Mouse (Mus musculus): ENCODE measurements at regions not wholly inside any gene's neighbourhood (a gene's known extent, or its start where the extent isn't known, plus 50 kb on each side); places are given as distances from the start of the nearest gene placed in this dataset.

DNA sequence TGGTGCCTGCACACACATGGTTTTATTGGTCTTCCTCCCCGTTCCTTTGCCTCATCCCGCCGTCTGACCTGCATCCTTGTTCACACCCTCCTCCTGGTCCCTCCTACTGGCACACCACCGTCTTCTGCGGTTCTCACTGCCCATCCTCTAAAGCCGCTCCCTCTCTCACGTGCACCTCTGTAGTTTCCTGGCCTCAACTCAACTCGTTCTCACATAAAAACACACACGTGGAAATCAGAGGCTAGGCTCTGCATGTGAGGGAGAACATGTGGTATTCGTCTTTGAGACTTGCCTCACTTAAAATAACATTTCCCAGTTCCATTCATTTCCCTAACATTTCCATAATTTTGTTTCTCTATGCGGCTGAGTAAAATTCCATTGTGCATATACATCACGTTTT, 69.5 kb downstream of the Aldh8a1 start:
- DNase-seq (ENCODE audit: low spot score in 2 of 2): no peak

DNA sequence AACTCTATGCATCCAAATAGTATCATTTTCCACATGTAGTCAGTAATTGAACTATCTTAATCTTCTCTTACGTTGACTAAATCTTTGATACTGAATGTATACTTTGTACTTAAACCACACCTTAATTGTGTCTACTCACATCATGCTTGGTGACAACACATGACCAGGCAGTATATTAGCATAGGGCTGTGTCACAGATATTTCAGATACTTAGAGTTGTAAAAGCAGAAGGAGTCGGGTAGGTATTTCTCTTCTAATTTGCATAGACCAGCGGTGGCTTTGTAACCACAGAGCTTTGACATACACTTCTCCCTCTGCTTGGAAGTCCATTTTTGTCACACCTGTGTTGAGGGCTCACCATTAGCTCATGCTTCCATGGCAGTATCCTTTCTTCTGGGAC, 71.0 kb downstream of the Aldh8a1 start:
- DNase-seq (ENCODE audit: low spot score in 2 of 2): no peak

DNA sequence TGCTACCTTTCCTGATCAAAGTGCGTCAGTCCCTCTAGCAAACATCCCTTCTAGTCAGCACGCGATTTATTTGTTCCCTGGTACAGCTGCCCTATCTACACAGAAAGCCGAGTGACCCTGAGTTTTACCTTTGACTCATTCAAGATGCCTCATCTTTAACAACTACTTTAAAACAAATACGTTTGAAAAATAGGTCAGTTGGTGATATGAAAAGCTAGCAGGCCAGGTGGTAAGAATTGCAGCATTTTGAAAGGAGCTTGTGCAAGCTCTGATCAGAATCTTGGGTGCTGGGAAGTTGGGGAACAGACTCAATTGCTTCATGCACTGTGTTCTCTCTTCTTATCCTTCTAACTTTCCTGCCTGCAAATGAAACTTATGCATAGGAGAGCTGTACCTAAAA, 71.9 kb downstream of the Aldh8a1 start:
- DNase-seq (ENCODE audit: low spot score in 2 of 2): no peak

DNA sequence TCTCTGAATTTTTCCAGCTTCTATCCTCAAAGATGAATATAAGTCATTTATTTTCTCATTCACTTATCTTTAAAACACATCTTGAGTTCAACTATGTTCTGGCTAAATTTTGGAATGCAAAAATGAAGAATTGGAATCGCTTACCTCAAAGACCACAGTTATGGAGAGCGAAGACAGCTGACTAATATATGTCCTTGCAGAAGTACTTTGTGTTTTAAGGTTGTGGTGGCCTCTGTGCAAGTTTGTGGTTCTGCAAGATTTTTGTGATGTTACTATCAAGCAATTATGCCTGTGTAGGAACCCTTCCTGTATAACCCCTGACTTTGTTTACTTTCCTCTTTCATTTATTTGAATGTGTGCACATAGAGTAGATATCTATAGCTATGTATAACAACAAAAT, 75.5 kb downstream of the Aldh8a1 start:
- no peak for DNase-seq (ENCODE audit: low spot score in 2 of 2)

DNA sequence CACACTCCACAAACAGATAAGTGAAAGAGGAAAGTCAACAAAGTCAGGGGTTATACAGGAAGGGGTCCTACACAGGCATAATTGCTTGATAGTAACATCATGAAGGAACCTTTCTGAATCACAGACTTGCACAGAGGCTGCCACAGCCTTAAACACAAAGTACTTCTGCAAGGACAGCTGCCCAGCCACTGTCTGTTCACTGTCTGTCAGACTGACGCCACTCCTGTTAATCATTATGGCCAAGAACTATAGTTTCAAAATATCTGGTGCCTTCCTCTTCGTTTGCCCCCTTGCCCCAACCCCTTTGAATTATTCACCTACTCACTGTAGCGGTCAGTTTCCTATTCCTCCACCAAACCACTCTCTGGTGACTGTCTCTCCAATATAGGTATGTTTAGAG, 76.4 kb downstream of the Aldh8a1 start:
- no peak for DNase-seq (ENCODE audit: low spot score in 2 of 2)

DNA sequence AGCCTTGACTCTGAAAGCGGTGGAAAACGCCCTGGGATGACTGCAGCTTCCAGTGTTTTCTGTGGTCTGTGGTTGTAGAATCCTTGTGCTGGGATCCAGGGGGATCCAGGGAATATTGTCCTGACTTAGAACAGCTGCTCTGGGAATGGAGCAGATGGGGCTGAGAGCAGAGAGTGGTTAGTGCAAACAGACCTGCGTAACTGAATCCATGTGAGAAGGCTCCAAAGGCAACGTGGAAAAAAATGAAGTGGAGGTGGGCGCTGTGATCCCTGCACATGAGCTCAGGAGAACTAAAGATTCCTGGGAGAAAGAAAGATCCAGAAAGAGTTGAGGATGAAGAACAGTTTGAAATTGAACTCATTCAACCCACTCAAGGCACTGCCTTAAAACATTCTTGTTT, 77.1 kb downstream of the Aldh8a1 start:
- DNase-seq (ENCODE audit: low spot score in 2 of 2): no peak

DNA sequence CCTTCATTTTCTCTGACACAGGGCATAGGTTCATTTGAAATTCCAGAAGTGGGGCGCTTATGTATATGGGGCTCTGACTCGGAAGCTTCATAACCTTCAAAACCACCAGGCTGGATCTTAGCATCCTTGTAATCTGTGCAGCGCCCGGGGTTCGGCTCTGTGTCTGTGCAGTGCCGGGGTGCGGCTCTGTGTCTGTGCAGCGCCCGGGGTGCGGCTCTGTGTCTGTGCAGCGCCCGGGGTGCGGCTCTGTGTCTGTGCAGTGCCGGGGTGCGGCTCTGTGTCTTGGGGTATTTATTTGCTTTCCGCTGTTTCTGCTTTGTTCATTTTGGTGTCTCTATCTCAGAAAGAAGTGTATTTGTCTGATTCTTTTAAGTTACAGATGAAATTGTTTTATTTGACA, 77.7 kb downstream of the Aldh8a1 start:
- DNase-seq (ENCODE audit: low spot score in 2 of 2): no peak

DNA sequence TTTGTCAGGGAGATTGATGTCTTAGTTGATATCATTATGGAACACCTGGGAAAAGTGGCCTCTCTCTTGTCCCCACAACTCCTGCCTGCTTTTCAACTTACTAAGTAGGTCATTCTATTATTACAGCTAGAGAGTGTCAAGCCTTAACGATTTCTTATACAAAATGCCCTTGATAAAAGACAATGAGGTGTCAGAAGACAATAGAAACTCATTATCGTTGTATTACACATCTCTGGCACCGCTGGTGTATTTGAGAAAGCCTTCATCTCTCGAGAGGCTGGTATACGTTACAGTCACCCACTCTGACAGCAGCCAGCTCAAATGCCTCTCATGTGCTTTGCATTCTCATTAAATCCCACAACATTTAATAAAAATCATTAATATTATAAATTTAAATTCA, 78.8 kb downstream of the Aldh8a1 start:
- no peak for DNase-seq (ENCODE audit: low spot score in 2 of 2)

DNA sequence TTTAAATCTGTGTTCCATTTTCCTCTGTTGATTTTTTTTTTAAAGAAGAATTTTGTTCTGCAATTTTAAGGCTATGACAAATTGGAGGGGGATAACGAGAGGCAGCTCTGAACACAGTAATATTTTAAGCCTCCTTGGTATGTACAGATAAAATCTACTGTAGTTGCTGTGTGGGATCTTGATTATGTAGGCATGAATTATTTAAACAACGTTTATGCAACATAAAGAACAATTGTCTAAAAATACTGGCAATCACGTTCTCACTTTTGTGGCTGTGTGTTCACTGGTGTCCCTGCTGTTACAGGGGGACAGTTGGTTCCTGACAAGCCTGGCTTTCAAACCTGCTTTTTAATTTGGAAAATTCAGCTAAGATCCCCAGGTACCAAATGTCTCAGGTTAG, 79.3 kb downstream of the Aldh8a1 start:
- DNase-seq (ENCODE audit: low spot score in 2 of 2): no peak

DNA sequence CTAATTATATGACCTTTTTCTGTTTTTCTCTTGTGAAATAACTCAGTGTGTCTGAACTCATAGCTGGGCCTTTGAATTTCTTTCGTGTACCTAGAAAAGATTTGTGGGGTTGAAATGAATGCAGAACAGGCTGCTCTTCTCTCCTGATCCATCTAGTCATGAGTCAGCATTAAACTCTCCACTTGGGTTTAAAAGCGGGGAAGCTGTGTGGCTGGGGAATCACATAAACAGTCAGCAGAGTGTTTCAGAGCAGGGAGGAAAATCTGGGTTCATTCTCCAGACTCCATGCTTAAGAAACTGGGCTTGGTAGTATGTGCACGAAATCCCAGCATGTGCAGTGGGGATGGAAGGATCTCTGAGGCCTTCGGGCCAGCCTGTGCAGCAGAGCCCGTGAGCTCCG, 79.9 kb downstream of the Aldh8a1 start:
- no peak for DNase-seq (ENCODE audit: low spot score in 2 of 2)

DNA sequence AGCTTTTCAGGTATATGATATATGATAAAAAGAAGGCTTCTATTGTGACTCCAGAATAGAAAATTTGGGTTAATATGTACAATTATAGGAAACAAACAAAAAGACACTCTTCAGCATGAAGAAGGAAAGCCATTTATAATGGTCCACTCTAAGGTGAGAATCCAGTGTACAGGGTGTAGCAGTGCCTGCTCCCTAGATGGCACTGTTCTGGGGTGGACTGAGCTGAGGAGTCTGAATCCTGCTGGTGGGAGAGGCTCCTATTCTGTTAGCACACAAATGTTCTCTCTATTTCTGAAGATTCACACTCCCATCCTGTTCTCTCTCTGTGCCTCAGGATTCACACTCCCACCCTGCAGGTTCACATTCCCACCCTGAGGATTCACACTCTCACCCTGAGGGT, 81.5 kb downstream of the Aldh8a1 start:
- no peak for DNase-seq (ENCODE audit: low spot score in 2 of 2)

DNA sequence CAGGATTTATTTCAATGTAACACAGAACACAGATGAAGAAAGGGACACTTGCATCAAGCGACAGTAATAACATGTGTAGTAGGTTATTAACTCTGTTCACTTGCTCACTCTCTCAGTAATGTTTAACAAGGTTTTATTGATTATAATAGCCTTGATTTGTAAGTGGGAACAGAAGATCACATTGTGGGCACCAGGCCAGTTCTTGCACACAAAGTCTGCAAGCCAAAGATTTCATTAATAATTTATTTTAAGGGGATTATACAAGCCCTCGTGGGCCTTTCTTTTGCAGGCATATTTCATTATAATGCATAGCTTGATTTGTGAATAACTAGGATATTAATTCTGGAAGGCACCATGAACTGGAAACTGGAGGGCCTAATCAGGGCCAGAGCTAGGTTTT, 83.0 kb downstream of the Aldh8a1 start:
- DNase-seq (ENCODE audit: low spot score in 2 of 2): no peak

DNA sequence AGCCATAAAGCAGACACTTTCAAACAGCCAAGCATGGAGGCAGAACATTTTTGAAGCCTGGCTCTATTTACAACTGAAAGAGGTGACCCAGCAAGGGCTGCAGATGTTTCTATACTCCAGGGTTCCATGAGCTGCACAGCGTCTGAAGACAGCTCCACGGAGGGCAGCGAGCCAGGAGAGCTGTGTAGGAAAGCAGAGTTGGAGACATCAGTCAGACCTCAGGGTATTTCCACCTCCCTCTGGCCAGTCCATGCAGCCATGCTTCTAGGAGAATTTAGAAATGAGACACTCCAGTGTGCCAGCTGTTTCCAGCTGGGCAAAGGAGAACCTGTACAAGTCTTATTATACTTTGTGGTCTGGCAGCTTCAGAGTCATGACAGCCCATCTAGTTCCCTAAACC, 85.8 kb downstream of the Aldh8a1 start:
- no peak for DNase-seq (ENCODE audit: low spot score in 2 of 2)

DNA sequence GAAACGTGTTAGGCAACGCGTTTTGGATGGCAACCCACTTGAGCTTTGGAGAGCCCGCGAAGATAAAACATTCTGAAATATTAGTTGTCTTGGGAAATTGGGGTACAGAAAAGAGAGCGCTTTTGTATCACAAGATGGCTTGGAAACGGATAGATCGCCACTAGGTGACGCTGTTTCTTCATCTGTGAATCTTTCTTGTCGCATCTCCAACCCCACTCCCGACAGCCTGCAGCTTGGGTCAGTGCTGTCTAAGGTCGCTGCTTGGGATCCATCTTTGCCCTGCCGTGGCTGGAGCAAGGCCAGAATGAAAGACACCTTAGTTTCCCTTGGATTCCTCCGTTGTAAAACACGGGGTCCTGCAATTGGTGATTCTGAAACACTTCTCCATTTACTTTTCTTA, 88.3 kb downstream of the Aldh8a1 start:
- DNase-seq (ENCODE audit: low spot score in 2 of 2): peak; percentile 79 to 90

DNA sequence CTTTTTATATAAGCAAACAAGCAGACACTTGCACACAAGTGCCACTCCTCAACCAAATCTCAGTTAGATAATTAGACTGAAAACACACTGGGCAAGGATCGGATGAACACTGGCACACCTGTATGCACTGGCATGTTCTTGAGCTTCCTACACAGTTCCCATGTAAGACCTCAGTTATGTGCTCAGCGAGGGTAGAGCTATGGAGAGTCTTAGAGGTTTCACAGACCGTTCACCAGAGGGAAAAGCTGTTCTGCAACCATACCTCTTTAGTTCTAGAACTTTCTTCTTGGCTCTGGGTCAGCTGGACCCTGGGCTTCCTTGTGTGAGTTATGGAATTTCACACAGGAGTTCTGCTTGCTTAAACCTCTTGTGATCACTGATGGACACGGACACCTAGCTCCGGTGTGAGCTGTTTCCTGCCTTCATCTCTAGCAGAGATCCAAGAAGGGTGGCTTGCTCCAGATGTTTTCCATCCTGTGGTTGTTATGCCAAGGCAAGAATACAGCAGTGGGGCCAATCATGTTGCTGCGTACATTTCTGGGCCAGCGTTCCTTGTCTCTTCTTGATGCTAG, 88.8 kb downstream of the Aldh8a1 start:
- no peak for DNase-seq (ENCODE audit: low spot score in 2 of 2)

DNA sequence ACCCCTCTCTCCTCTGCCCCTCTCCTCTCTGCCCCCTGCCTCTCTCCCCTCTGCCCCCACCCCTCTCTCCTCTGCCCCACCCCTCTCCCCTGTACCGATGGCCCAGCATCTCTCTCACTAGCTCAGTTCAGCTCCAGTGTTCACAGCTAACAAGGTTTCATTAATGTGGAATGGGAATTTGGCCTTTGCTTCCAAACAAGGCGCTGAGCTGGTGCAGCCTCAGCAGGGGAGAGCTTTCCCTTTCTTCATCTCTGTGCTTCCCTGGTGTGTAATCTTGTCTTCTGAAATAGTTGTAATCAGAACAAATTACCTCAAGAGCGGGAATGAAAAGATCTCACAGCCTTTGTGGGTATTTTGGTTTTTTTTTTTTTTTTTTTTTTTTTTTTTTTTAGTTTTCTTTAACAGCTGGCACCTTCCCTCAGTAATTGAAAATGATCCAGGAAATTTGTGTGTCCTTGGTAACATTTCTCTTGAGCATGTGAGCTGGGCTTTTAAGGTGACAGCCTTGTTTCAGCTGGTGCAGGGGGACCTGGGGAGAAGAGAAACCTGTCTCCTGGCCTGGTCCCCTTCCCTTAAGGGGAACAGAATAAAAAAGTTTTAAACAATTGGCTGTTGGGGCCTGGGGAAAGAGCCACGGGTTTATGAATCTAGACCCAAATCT, 90.5 kb downstream of the Aldh8a1 start:
- DNase-seq (ENCODE audit: low spot score in 2 of 2): no peak

DNA sequence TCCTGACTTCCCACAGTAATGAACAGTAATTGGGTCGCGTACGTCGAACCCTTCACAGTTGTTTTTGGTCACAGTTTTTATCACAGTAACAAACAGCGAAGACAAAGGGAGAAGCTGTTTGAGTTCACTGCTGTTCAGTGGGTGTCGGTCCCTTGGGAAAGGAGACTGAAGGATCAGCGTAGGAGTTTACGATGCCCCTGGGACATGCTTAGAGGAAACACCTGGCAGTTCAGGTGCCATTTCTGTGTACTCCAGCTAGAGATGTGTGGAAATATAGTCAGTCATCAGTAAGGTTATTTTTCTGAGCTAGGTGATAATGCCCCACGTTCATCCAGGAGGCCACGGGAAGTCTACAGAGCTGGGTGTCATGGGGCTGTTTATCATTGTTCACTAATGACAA, 91.3 kb downstream of the Aldh8a1 start:
- no peak for DNase-seq (ENCODE audit: low spot score in 2 of 2)

DNA sequence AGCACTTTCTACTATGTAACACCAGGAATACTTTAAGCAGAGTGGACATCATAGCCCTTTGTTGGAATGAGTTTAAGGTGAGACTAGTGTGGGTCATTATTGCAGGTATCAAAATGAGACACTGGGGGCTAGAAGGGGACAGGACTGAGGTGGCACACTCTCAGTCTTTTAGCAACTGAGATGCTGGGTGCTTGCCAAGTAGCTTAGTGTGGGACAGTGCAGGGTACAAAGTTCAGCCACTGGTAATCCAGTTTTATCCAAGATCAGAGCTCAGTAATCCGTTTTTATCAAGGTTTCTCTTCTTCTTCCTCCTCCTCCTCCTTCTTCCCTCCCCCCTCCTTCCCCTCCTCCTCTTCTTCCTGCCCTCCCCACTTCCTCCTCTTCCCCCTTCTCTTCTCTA, 92.9 kb downstream of the Aldh8a1 start:
- DNase-seq (ENCODE audit: low spot score in 2 of 2): no peak

DNA sequence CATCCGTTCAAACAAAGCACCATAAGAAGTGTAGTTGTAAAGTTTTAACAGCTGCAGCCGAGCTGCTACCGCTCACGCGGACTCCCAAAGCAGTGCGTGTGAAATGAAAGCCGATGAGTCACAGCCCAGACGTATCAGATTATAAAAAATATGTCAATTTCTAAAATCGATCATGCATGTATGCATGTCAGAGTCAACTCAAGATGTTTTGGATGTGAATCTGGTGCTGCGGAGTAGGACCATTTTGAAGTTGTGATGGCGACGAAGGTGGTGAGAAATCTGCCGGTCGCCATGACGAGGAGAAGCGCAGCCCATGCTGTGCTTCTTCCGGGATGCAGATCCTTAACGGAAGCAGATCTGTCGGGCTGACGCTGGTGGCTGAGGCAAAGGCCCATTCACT, 93.5 kb downstream of the Aldh8a1 start:
- no peak for DNase-seq (ENCODE audit: low spot score in 2 of 2)

DNA sequence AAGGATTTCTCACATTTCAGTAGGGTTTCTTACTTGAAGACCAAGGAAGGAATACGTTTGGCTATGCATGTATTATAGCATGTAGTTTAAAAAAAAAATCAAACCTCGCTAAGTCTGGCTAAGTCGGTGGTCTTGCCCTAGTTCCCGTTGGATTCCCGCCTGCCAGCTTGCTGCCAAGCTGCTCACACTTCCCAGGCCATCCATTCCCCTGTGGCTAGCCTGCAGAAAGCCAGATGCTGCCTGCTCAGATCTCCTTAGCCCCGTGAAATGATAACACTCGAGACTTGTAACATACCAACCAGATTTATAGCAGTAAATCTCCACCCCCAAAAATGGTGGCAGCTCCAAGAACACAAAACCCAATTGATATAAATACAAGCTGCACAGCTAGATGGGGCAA, 97.2 kb downstream of the Aldh8a1 start:
- no peak for DNase-seq (ENCODE audit: low spot score in 2 of 2)

DNA sequence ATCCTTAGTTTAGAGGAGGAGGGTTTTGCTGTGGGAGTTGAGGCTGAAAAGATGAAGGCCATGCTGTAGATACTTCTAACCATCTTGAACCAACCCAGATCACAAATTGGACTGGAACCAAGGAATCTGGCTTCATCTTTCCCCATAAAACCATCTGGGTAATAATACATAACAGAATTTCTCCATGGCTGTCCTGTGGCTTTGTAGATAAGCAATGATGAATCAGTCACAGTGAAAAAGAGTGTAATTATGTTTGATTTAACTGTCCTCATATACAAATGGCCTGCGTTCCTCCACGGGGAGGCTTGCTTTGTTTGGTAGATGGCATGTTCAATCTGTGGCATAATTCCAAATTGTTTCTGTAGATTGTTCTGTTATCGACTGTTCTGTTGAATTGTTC, 100.9 kb downstream of the Aldh8a1 start:
- no peak for DNase-seq (ENCODE audit: low spot score in 2 of 2)

DNA sequence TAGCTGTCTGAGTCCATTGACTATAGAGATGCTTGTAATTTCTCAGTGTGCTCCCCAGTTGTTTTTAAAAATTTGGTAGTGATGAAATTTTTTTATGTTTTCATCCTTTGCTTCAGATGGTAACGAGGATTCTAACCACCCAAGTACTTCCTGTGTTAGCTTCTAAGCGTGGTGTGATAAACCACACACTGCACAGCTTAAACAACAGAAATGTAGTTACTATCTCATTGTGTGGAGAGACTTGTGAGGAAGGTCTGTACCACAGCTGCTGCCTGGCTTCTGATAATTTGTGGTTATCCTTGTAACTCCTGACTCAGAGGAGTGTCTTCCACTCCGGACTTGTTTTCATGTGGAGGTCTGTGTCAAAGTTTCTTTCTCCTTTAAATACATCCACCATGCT, 102.3 kb downstream of the Aldh8a1 start:
- no peak for DNase-seq (ENCODE audit: low spot score in 2 of 2)

DNA sequence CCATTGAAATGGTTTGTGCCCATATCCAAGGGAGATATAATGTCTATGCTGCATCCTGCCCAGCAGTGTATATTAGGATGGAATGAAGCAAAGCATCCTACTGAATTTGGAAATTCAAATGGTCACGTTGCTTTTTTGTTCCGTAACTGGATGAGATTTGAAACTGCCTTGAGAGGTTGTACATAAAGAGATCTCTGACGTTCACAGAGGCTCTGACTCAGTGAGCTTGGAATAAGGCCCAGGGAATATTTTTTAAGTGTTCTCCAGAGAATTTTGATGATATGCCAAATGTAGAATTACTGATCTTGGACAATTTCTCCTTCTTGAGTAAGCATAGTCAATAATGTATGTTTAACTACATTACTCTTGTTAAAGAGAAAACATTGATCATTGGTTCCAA, 104.2 kb downstream of the Aldh8a1 start:
- no peak for DNase-seq (ENCODE audit: low spot score in 2 of 2)

DNA sequence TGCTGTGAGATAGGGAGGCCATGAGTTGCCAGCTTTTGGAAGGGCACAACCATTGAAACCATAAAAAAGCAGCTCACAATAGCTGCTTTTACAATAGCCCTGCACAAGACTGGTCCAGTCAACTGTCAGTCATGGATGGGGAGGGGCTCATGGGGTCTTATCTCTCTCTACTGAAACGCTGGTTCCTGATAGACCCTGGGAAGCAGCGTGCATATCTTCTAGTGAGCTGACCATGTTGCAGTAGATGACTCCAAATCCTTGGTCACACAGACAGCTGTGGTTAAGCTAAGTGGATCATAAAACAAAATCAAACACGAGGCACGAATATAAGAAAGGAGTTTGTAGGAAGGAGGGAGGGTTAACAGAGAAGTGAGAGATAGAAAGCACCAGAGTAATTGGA, 105.0 kb downstream of the Aldh8a1 start:
- no peak for DNase-seq (ENCODE audit: low spot score in 2 of 2)
